Mouse (Mus musculus) G1E (cell line): ENCODE results near the gene Atoh8.

Experiments used
- CTCF ChIP-seq: IDR thresholded peaks from 2 replicates; pipeline ENCODE4 v1.5.1; 2012; ENCODE audit warnings: low read depth, low read length, inconsistent platforms, mixed read lengths
- GATA1 ChIP-seq: IDR thresholded peaks from 2 replicates; pipeline ENCODE4 v1.6.1; 2012; ENCODE audit warnings: borderline replicate concordance, low read length, inconsistent platforms, mixed read lengths

GRCm38 (mm10) chr6:72189061-72189863 is 46.1 kb downstream of the Atoh8 start:
- TF ChIP-seq CTCF (no peak), GATA1 (no peak)
